Mouse (Mus musculus): ENCODE measurements around the gene Ccl26. TPM values are rescaled to one million over a fixed set of nuclear protein-coding genes. Genes with fewer than 3 reads are reported as not detected.
"Not testable (repeated sequence)": the region's sequence is repeated elsewhere in the genome, so short reads cannot be mapped to it uniquely, and the experiment has no call there.

Gene Ccl26
- not detected in 2 replicates for polyA plus RNA-seq (2014; fragmentation: Nextera tagmentation; extraction: Ambion mirVana)

- ATAC-seq (ENCODE audit: insufficient read depth, low FRiP score, low TSS enrichment) (no peak), DNase-seq (ENCODE audit: low spot score) (no peak)
- no peak within 1 kb of the TSS for H3K9ac ChIP-seq (ENCODE audit: low read length)
- H3K9me3 ChIP-seq (ENCODE audit: control insufficient read depth, low read length), result no peaks in the 10 kb centered on the region
- no peak within 1 kb of the TSS for H3K4me3 ChIP-seq (ENCODE audit: low read depth, low read length)
- no peak within 1 kb of the TSS for H3K27ac ChIP-seq (ENCODE audit: low read depth, low read length)
- H3K4me1 ChIP-seq (ENCODE audit: control insufficient read depth, insufficient read depth, low read length), result no peaks in the 10 kb centered on the region
- H3K36me3 ChIP-seq (ENCODE audit: control insufficient read depth, insufficient read depth, low read length), result no peaks in the 10 kb centered on the region
- no peak within 1 kb of the TSS for H3K4me2 ChIP-seq (ENCODE audit: low read depth)
- H3K27me3 ChIP-seq (ENCODE audit: control insufficient read depth, insufficient read depth, low read length), result no peaks in the 10 kb centered on the region
- 89% methylated on average over 3 of the region's 3 CpGs for WGBS
Observed at GRCm38 (mm10) chr5:135563469-135563868, at the start of gene Ccl26. Gene Ccl26 (minus strand): TSS chr5:135563569.

- Histone ChIP-seq H3K4me2 (ENCODE audit: low read depth) (no peak overlapping the region), H3K4me1 (ENCODE audit: control insufficient read depth, insufficient read depth, low read length) (no peaks in the 10 kb centered on the region), H3K27me3 (ENCODE audit: control insufficient read depth, insufficient read depth, low read length) (no peaks in the 10 kb centered on the region), H3K36me3 (ENCODE audit: control insufficient read depth, insufficient read depth, low read length) (no peaks in the 10 kb centered on the region), H3K4me3 (ENCODE audit: low read depth, low read length) (no peak overlapping the region), H3K27ac (ENCODE audit: low read depth, low read length) (no peak overlapping the region), H3K9ac (ENCODE audit: low read length) (no peak overlapping the region), H3K9me3 (ENCODE audit: control insufficient read depth, low read length) (peaks cover 4% of the 10 kb centered on the region; the same call in 1 of the 2 replicates)
- DNase-seq (ENCODE audit: low spot score) (no peak), ATAC-seq (ENCODE audit: insufficient read depth, low FRiP score, low TSS enrichment) (no peak)
- WGBS, result 68% methylated on average over 4 of the region's 4 CpGs
Observed at GRCm38 (mm10) chr5:135609794-135610193, 46.4 kb upstream of the Ccl26 start.

GRCm38 (mm10) chr5:135607581-135607980 lies 44.2 kb upstream of the Ccl26 start:
- no peaks in the 10 kb centered on the region for H3K27me3 ChIP-seq (ENCODE audit: control insufficient read depth, insufficient read depth, low read length)
- peaks cover 9% of the 10 kb centered on the region; the same call in 1 of the 2 replicates for H3K9me3 ChIP-seq (ENCODE audit: control insufficient read depth, low read length)
- no peaks in the 10 kb centered on the region for H3K4me1 ChIP-seq (ENCODE audit: control insufficient read depth, insufficient read depth, low read length)
- ATAC-seq (ENCODE audit: insufficient read depth, low FRiP score, low TSS enrichment) (no peak), DNase-seq (ENCODE audit: low spot score) (no peak)
- H3K36me3 ChIP-seq (ENCODE audit: control insufficient read depth, insufficient read depth, low read length), result no peaks in the 10 kb centered on the region
- no peak overlapping the region for H3K4me3 ChIP-seq (ENCODE audit: low read depth, low read length)
- no peak overlapping the region for H3K4me2 ChIP-seq (ENCODE audit: low read depth)
- 55% methylated on average over 1 of the region's 1 CpGs for WGBS
- H3K9ac ChIP-seq (ENCODE audit: low read length), result no peak overlapping the region
- H3K27ac ChIP-seq (ENCODE audit: low read depth, low read length), result no peak overlapping the region

- DNase-seq (ENCODE audit: low spot score); H3K27ac ChIP-seq (ENCODE audit: low read depth, low read length); H3K4me1 ChIP-seq (ENCODE audit: control insufficient read depth, insufficient read depth, low read length); H3K9ac ChIP-seq (ENCODE audit: low read length); H3K4me2 ChIP-seq (ENCODE audit: low read depth); H3K9me3 ChIP-seq (ENCODE audit: control insufficient read depth, low read length); H3K36me3 ChIP-seq (ENCODE audit: control insufficient read depth, insufficient read depth, low read length); H3K27me3 ChIP-seq (ENCODE audit: control insufficient read depth, insufficient read depth, low read length); H3K4me3 ChIP-seq (ENCODE audit: low read depth, low read length); ATAC-seq (ENCODE audit: insufficient read depth, low FRiP score, low TSS enrichment): not testable (repeated sequence)
- no CpG with 5 or more reads among the region's 1 CpGs for WGBS
Observed at GRCm38 (mm10) chr5:135606717-135607116, 43.3 kb upstream of the Ccl26 start.

DNA sequence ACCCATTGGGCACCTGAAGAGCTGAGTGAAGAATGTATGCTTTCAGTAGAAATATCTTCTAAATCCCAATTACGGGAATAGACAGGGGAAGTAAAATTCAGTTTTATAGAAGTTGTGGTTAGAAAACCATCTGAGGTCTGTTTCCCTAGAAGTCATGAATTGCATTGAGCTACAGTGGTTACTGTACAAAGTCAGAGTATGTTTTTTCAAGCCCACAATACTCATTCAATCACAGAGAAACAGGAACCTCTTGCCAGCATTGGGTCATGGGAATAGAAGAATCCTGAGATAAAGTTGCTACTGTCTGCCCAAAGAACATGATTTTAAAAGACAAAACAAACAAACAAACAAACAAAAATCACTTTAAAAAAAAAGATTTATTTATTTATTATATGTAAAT lies 41.3 kb upstream of the Ccl26 start:
- DNase-seq (ENCODE audit: low spot score); H3K9me3 ChIP-seq (ENCODE audit: control insufficient read depth, low read length); H3K9ac ChIP-seq (ENCODE audit: low read length); H3K4me2 ChIP-seq (ENCODE audit: low read depth); H3K27ac ChIP-seq (ENCODE audit: low read depth, low read length); ATAC-seq (ENCODE audit: insufficient read depth, low FRiP score, low TSS enrichment); H3K36me3 ChIP-seq (ENCODE audit: control insufficient read depth, insufficient read depth, low read length); H3K4me3 ChIP-seq (ENCODE audit: low read depth, low read length); H3K27me3 ChIP-seq (ENCODE audit: control insufficient read depth, insufficient read depth, low read length); H3K4me1 ChIP-seq (ENCODE audit: control insufficient read depth, insufficient read depth, low read length): not testable (repeated sequence)
- no CpG with 5 or more reads among the region's 1 CpGs for WGBS

DNA sequence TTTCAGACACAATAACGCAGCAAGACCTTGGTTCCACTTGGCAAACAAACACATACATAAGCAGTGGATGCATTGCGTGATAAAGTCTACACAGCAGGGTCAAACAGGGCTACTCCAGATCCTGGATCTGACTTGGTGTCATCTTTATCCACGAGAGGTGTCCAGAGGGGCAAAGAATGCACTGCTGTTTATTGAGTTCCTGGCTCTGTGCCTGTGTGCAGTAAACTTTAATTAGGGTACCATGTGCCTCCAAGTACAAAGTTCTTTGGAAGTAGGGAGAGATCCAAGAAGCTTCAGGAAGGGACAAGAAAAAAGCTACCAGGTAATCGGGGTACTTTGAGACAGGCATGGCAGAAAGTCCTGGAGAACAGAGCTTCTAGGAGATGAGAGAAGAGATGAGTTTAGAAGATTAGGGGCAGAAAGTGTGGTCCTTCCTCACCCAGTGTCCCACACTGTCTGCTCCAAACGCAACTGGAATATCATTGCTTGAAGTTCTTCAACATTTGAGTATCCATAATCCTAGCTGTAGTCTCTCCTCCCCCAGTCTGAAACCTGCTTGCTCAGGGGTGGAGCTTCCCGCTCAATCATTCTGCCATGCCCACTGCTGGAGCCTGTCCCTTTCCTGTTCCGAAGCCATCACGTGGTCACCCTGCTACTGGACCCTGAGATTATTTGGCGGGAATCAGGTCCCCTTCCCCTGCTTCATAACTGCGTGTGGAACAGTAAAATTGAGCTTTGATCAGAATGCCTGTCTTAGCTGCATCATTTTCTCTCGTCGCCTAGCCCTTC lies 26.8 kb upstream of the Ccl26 start:
- Histone ChIP-seq H3K4me1 (ENCODE audit: control insufficient read depth, insufficient read depth, low read length) (no peaks in the 10 kb centered on the region), H3K36me3 (ENCODE audit: control insufficient read depth, insufficient read depth, low read length) (no peaks in the 10 kb centered on the region), H3K9me3 (ENCODE audit: control insufficient read depth, low read length) (no peaks in the 10 kb centered on the region), H3K4me3 (ENCODE audit: low read depth, low read length) (no peak overlapping the region), H3K9ac (ENCODE audit: low read length) (no peak overlapping the region), H3K27me3 (ENCODE audit: control insufficient read depth, insufficient read depth, low read length) (no peaks in the 10 kb centered on the region), H3K4me2 (ENCODE audit: low read depth) (no peak overlapping the region), H3K27ac (ENCODE audit: low read depth, low read length) (no peak overlapping the region)
- DNase-seq (ENCODE audit: low spot score) (no peak), ATAC-seq (ENCODE audit: insufficient read depth, low FRiP score, low TSS enrichment) (no peak)
- WGBS, result 81% methylated on average over 10 of the region's 12 CpGs

DNA sequence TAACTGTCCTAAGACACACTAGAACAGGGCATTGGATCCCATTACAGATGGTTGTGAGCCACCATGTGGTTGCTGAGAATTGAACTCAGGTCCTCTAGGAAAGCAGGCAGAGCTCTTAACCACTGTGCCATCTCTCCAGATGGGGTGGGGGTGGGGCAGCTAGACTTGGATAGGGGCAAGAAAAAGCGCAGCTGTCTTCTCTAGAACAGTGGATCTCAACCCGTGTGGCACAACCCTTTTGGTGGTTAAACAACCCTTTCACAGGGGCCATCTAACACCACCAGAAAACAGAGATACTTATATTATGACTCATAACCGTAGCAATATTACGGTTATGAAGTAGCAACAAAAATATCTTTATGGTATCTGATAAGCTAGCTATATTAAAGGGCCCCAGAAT lies 24.4 kb upstream of the Ccl26 start:
- Histone ChIP-seq H3K4me2 (ENCODE audit: low read depth) (no peak overlapping the region), H3K27ac (ENCODE audit: low read depth, low read length) (no peak overlapping the region), H3K27me3 (ENCODE audit: control insufficient read depth, insufficient read depth, low read length) (no peaks in the 10 kb centered on the region), H3K9me3 (ENCODE audit: control insufficient read depth, low read length) (no peaks in the 10 kb centered on the region), H3K36me3 (ENCODE audit: control insufficient read depth, insufficient read depth, low read length) (no peaks in the 10 kb centered on the region), H3K9ac (ENCODE audit: low read length) (no peak overlapping the region), H3K4me1 (ENCODE audit: control insufficient read depth, insufficient read depth, low read length) (no peaks in the 10 kb centered on the region), H3K4me3 (ENCODE audit: low read depth, low read length) (no peak overlapping the region)
- DNase-seq (ENCODE audit: low spot score) (no peak), ATAC-seq (ENCODE audit: insufficient read depth, low FRiP score, low TSS enrichment) (no peak)
- 86% methylated on average over 4 of the region's 4 CpGs for WGBS

DNA sequence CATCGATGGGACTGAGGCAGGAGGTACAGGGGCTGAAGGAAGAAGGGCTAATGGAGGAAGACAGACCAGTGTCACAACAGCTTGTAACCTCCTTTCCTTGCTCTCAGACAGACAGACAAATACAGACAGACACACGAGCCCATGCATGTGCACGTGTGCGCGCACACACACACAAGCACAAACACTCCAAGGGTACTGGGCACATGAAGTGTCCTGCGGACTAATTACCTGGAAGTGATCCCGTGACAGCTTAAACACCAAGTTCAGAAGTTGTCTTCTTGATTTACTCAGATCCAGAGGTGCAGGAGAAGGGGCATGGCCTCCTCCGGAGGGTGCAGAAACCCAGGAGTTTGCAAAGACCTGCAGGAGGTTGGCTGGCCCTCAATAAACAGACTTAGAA lies 22.3 kb upstream of the Ccl26 start:
- H3K4me1 ChIP-seq (ENCODE audit: control insufficient read depth, insufficient read depth, low read length), result no peaks in the 10 kb centered on the region
- no peak overlapping the region for H3K27ac ChIP-seq (ENCODE audit: low read depth, low read length)
- H3K4me3 ChIP-seq (ENCODE audit: low read depth, low read length), result no peak overlapping the region
- DNase-seq (ENCODE audit: low spot score) (no peak), ATAC-seq (ENCODE audit: insufficient read depth, low FRiP score, low TSS enrichment) (no peak)
- H3K9ac ChIP-seq (ENCODE audit: low read length), result no peak overlapping the region
- no peaks in the 10 kb centered on the region for H3K9me3 ChIP-seq (ENCODE audit: control insufficient read depth, low read length)
- H3K36me3 ChIP-seq (ENCODE audit: control insufficient read depth, insufficient read depth, low read length), result no peaks in the 10 kb centered on the region
- 88% methylated on average over 8 of the region's 8 CpGs for WGBS
- H3K27me3 ChIP-seq (ENCODE audit: control insufficient read depth, insufficient read depth, low read length), result no peaks in the 10 kb centered on the region
- H3K4me2 ChIP-seq (ENCODE audit: low read depth), result no peak overlapping the region

DNA sequence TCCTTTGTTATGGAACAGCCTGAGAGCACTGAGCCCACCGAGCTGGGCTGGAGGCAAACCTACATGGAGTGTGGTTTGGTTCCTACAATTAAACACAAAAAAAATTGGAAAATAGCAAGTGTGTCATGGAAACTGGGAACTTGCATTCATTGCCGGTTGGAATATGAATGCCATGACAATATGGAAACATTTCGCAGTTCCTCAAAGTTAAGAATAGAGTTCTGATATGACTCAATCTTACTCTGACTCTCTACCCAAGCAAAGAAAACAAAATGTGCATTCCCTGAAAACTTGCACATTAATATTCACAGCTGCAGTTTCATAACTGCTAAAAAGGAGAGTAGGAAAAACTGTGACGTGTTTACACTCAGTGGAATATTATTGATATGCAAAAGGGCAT lies 19.0 kb upstream of the Ccl26 start:
- Histone ChIP-seq H3K27ac (ENCODE audit: low read depth, low read length) (no peak overlapping the region), H3K4me3 (ENCODE audit: low read depth, low read length) (no peak overlapping the region), H3K9ac (ENCODE audit: low read length) (no peak overlapping the region), H3K9me3 (ENCODE audit: control insufficient read depth, low read length) (no peaks in the 10 kb centered on the region), H3K4me1 (ENCODE audit: control insufficient read depth, insufficient read depth, low read length) (no peaks in the 10 kb centered on the region), H3K27me3 (ENCODE audit: control insufficient read depth, insufficient read depth, low read length) (no peaks in the 10 kb centered on the region), H3K36me3 (ENCODE audit: control insufficient read depth, insufficient read depth, low read length) (no peaks in the 10 kb centered on the region), H3K4me2 (ENCODE audit: low read depth) (no peak overlapping the region)
- ATAC-seq (ENCODE audit: insufficient read depth, low FRiP score, low TSS enrichment) (no peak), DNase-seq (ENCODE audit: low spot score) (no peak)
- 85% methylated on average over 4 of the region's 4 CpGs for WGBS
